Mouse (Mus musculus) MEL (cell line): ENCODE measurements around the gene Maged1.
"Not testable (repeated sequence)": the region's sequence is repeated elsewhere in the genome, so short reads cannot be mapped to it uniquely, and the experiment has no call there.

ENCODE experiments used
- CHD1 ChIP-seq: IDR thresholded peaks from 2 replicates; pipeline ENCODE4 v1.6.1; 2012; ENCODE audit warnings: low read depth, mild to moderate bottlenecking, inconsistent platforms, low read length, improper control_type of control experiment
- CTCF ChIP-seq, 3 experiments: IDR thresholded peaks in 2 of 3; conservative IDR thresholded peaks in 1 of 3; 2 replicates each; pipeline ENCODE4 v1.5.1; 2011 to 2012; ENCODE audit warnings: low read length in 3 of 3, low read depth in 2 of 3, mild to moderate bottlenecking in 2 of 3, improper control_type of control experiment in 1 of 3, inconsistent platforms in 1 of 3, mixed read lengths in 1 of 3, moderate library complexity in 1 of 3; ENCODE audit not compliant: control insufficient read depth in 1 of 3, insufficient read depth in 1 of 3, poor library complexity in 1 of 3, severe bottlenecking in 1 of 3
- E2F4 ChIP-seq: IDR thresholded peaks from 2 replicates; pipeline ENCODE4 v1.6.1; 2011; ENCODE audit warnings: low read depth, low read length, improper control_type of control experiment, borderline replicate concordance
- EP300 ChIP-seq, 2 experiments: IDR thresholded peaks; 2 replicates each; pipeline ENCODE4 v1.6.1; 2011; ENCODE audit warnings: improper control_type of control experiment in 2 of 2, low read length in 2 of 2, low read depth in 1 of 2, mild to moderate bottlenecking in 1 of 2
- JUND ChIP-seq: IDR thresholded peaks from 2 replicates; pipeline ENCODE4 v1.6.1; 2011; ENCODE audit warnings: low read depth, mild to moderate bottlenecking, improper control_type of control experiment, low read length
- MAX ChIP-seq: IDR thresholded peaks from 2 replicates; pipeline ENCODE4 v1.6.1; 2011; ENCODE audit warnings: low read length, improper control_type of control experiment
- MEF2A ChIP-seq: IDR thresholded peaks from 2 replicates; pipeline ENCODE4 v1.6.1; 2014; ENCODE audit warnings: low read depth, mild to moderate bottlenecking, inconsistent platforms, low read length, improper control_type of control experiment; ENCODE audit not compliant: poor library complexity, insufficient replicate concordance, severe bottlenecking; ENCODE audit errors: extremely low read depth
- MXI1 ChIP-seq: IDR thresholded peaks from 2 replicates; pipeline ENCODE4 v1.6.1; 2011; ENCODE audit warnings: mild to moderate bottlenecking, low read depth, low read length, improper control_type of control experiment
- NELFE ChIP-seq: IDR thresholded peaks from 2 replicates; pipeline ENCODE4 v1.6.1; 2011; ENCODE audit warnings: low read depth, low read length, improper control_type of control experiment
- POLR2A ChIP-seq, 2 experiments: IDR thresholded peaks; 2 replicates each; pipeline ENCODE4 v1.6.1; 2011 to 2012; ENCODE audit warnings: low read length in 2 of 2, mild to moderate bottlenecking in 2 of 2, control low read depth in 1 of 2, improper control_type of control experiment in 1 of 2, low read depth in 1 of 2, moderate library complexity in 1 of 2; ENCODE audit not compliant: control insufficient read depth in 1 of 2, insufficient read depth in 1 of 2, poor library complexity in 1 of 2
- RCOR1 ChIP-seq: IDR thresholded peaks from 2 replicates; pipeline ENCODE4 v1.6.1; 2012; ENCODE audit warnings: low read depth, mild to moderate bottlenecking, inconsistent platforms, low read length, improper control_type of control experiment
- SMC3 ChIP-seq: IDR thresholded peaks from 2 replicates; pipeline ENCODE4 v1.6.1; 2011; ENCODE audit warnings: low read depth, low read length, improper control_type of control experiment
- USF1 ChIP-seq: IDR thresholded peaks from 2 replicates; pipeline ENCODE4 v1.6.1; 2014; ENCODE audit warnings: low read depth, mild to moderate bottlenecking, inconsistent platforms, low read length, improper control_type of control experiment, moderate library complexity
- ZC3H11A ChIP-seq: IDR thresholded peaks from 2 replicates; pipeline ENCODE4 v1.6.1; 2012; ENCODE audit warnings: low read depth, mild to moderate bottlenecking, inconsistent platforms, low read length, improper control_type of control experiment

GRCm38 (mm10) chrX:94507698-94508441 lies 34.1 kb downstream of the Maged1 start:
- not testable (repeated sequence) for TF ChIP-seq CTCF (IDR thresholded peaks at IDR 0.05 in 2 of 3, conservative IDR thresholded peaks at IDR 0.05 in 1 of 3; ENCODE audit: control insufficient read depth in 1 of 3, insufficient read depth in 1 of 3, low read depth in 2 of 3, low read length in 3 of 3, poor library complexity in 1 of 3, severe bottlenecking in 1 of 3); E2F4; MXI1; POLR2A (IDR thresholded peaks at IDR 0.05; ENCODE audit: control insufficient read depth in 1 of 2, insufficient read depth in 1 of 2, low read depth in 1 of 2, low read length in 2 of 2, poor library complexity in 1 of 2); MAX; SMC3; EP300 (IDR thresholded peaks at IDR 0.05; ENCODE audit: low read depth in 1 of 2, low read length in 2 of 2); RCOR1; USF1; ZC3H11A; NELFE; JUND; MEF2A; CHD1
